Mouse (Mus musculus) liver, embryonic 14.5 days (tissue): ENCODE measurements at regions not wholly inside any gene's neighbourhood (a gene's known extent, or its start where the extent isn't known, plus 50 kb on each side); places are given as distances from the start of the nearest gene placed in this dataset.

Experiments used
- ATAC-seq: fragments of 200-750 bp; cut with Nextera tagmentation; 2 replicates; pipeline ENCODE4 v1.8.0; 2017; ENCODE audit warnings: moderate number of reproducible peaks, mild to moderate bottlenecking, moderate library complexity; ENCODE audit not compliant: insufficient read depth
- DNase-seq, 3 experiments: peaks; one replicate each; pipeline ENCODE4 v3.0.0-alpha.2; 2012 to 2013; ENCODE audit warnings: low read depth in 3 of 3, low spot score in 3 of 3
- H3K27ac ChIP-seq: fragments of 300-500 bp; sonication (generic); 2 replicates; pipeline ENCODE4 v1.5.1; 2014; ENCODE audit warnings: moderate library complexity, mild to moderate bottlenecking, control low read depth, inconsistent platforms
- H3K27me3 ChIP-seq: fragments of 300-500 bp; sonication (generic); 2 replicates; pipeline ENCODE4 v1.6.1; 2014; ENCODE audit warnings: mild to moderate bottlenecking, low read length, moderate library complexity; ENCODE audit not compliant: control insufficient read depth, insufficient read depth
- H3K36me3 ChIP-seq: fragments of 300-500 bp; sonication (generic); replicated peaks from 2 replicates; pipeline ENCODE4 v1.6.1; 2014; ENCODE audit warnings: low read depth; ENCODE audit not compliant: control insufficient read depth, insufficient read depth
- H3K4me1 ChIP-seq, 2 experiments: fragments of 200-500 bp in 1 of 2; fragments of 300-500 bp in 1 of 2; sonication (generic) in 1 of 2; replicated peaks; 2 replicates each; pipeline ENCODE4 v1.6.1; 2012 to 2014; ENCODE audit warnings: antibody characterized with exemption in 1 of 2, inconsistent platforms in 1 of 2, low read length in 1 of 2; ENCODE audit not compliant: control insufficient read depth in 2 of 2, insufficient read depth in 2 of 2
- H3K4me2 ChIP-seq: fragments of 300-500 bp; sonication (generic); 2 replicates; pipeline ENCODE4 v1.6.1; 2014; ENCODE audit warnings: low read depth, mild to moderate bottlenecking, control low read depth, moderate library complexity
- H3K4me3 ChIP-seq, 2 experiments: fragments of 200-500 bp in 1 of 2; fragments of 300-500 bp in 1 of 2; sonication (generic) in 1 of 2; 2 replicates each; pipeline ENCODE4 v1.5.1; 2012 to 2014; ENCODE audit warnings: low read depth in 2 of 2, low read length in 2 of 2, mild to moderate bottlenecking in 2 of 2, control low read depth in 1 of 2, inconsistent platforms in 1 of 2, moderate library complexity in 1 of 2; ENCODE audit not compliant: insufficient read depth in 1 of 2
- H3K9ac ChIP-seq: fragments of 300-500 bp; sonication (generic); replicated peaks from 2 replicates; pipeline ENCODE4 v1.6.1; 2014; ENCODE audit warnings: mild to moderate bottlenecking, control low read depth, moderate library complexity
- H3K9me3 ChIP-seq: fragments of 300-500 bp; sonication (generic); 2 replicates; pipeline ENCODE4 v1.6.1; 2016; ENCODE audit warnings: low read length, mixed read lengths; ENCODE audit not compliant: control insufficient read depth
- CTCF ChIP-seq: IDR thresholded peaks from 2 replicates; pipeline ENCODE4 v1.5.1; 2016; ENCODE audit warnings: antibody characterized with exemption, low read depth, control low read depth
- EP300 ChIP-seq: IDR thresholded peaks from 2 replicates; pipeline ENCODE4 v1.6.1; 2016; ENCODE audit warnings: antibody characterized with exemption, low read depth
- WGBS: fragments of 180-500 bp; shearing (Covaris S2); extraction: QIAGEN DNeasy Blood & Tissue Kit; methylation state at CpG from one replicate; pipeline ENCODE4 v1.1.7; 2014; ENCODE audit not compliant: insufficient replicate concordance; 5-methylcytosine and 5-hydroxymethylcytosine counted together

GRCm38 (mm10) chr1:92376456-92376855 is 97.2 kb downstream of the Ndufa10 start:
- no peak for DNase-seq
- WGBS = 60% methylated on average over 4 of the region's 4 CpGs
- TF ChIP-seq CTCF (no peak), EP300 (no peak)

GRCm38 (mm10) chr1:92372222-92372990 is 101.3 kb downstream of the Ndufa10 start:
- Histone ChIP-seq H3K27me3 (no peaks in the 10 kb centered on the region), H3K4me3 (no peak overlapping the region), H3K9me3 (no peaks in the 10 kb centered on the region), H3K27ac (no peak overlapping the region), H3K9ac (no peak overlapping the region), H3K4me2 (no peak overlapping the region), H3K4me1 (no peaks in the 10 kb centered on the region), H3K36me3 (no peaks in the 10 kb centered on the region)
- TF ChIP-seq CTCF (no peak), EP300 (no peak)
- WGBS = 40% methylated on average over 5 of the region's 5 CpGs
- no peak for DNase-seq
- ATAC-seq = no peak

More at GRCm38 (mm10) chr1:92376456-92376855, 97.2 kb downstream of the Ndufa10 start:
- Histone ChIP-seq H3K27ac (no peak overlapping the region), H3K36me3 (no peaks in the 10 kb centered on the region), H3K4me2 (no peak overlapping the region), H3K9me3 (no peaks in the 10 kb centered on the region), H3K4me1 (no peaks in the 10 kb centered on the region), H3K27me3 (no peaks in the 10 kb centered on the region), H3K9ac (no peak overlapping the region), H3K4me3 (no peak overlapping the region)
- no peak for ATAC-seq

- no peak overlapping the region for H3K9ac ChIP-seq
- H3K4me1 ChIP-seq = no peaks in the 10 kb centered on the region
- H3K27me3 ChIP-seq = no peaks in the 10 kb centered on the region
- H3K4me2 ChIP-seq = no peak overlapping the region
- TF ChIP-seq CTCF = no peak
- no peak for TF ChIP-seq EP300
- no peak overlapping the region for H3K4me3 ChIP-seq
- H3K27ac ChIP-seq = no peak overlapping the region
- no peaks in the 10 kb centered on the region for H3K9me3 ChIP-seq
- ATAC-seq (no peak), DNase-seq (no peak)
- WGBS = 43% methylated on average over 11 of the region's 11 CpGs
- H3K36me3 ChIP-seq = no peaks in the 10 kb centered on the region
Observed at GRCm38 (mm10) chr1:92371357-92371981, 102.2 kb downstream of the Ndufa10 start.

- Histone ChIP-seq H3K4me1 (no peaks in the 10 kb centered on the region), H3K36me3 (no peaks in the 10 kb centered on the region), H3K27me3 (no peaks in the 10 kb centered on the region), H3K4me2 (no peak overlapping the region), H3K4me3 (no peak overlapping the region), H3K27ac (no peak overlapping the region), H3K9me3 (no peaks in the 10 kb centered on the region), H3K9ac (no peak overlapping the region)
- DNase-seq (no peak), ATAC-seq (no peak)
- no peak for TF ChIP-seq EP300
- TF ChIP-seq CTCF = no peak
- WGBS = 66% methylated on average over 4 of the region's 4 CpGs
Observed at GRCm38 (mm10) chr1:92370842-92371241, 102.8 kb downstream of the Ndufa10 start.

GRCm38 (mm10) chr1:92369972-92370371 is 103.7 kb downstream of the Ndufa10 start:
- no peak for DNase-seq
- no peak for ATAC-seq
- H3K4me1 ChIP-seq = no peaks in the 10 kb centered on the region
- H3K9me3 ChIP-seq = no peaks in the 10 kb centered on the region
- 60% methylated on average over 5 of the region's 5 CpGs for WGBS
- TF ChIP-seq CTCF = no peak
- no peak for TF ChIP-seq EP300
- H3K27me3 ChIP-seq = no peaks in the 10 kb centered on the region
- no peak overlapping the region for H3K4me3 ChIP-seq
- H3K36me3 ChIP-seq = no peaks in the 10 kb centered on the region
- H3K27ac ChIP-seq = no peak overlapping the region
- H3K4me2 ChIP-seq = no peak overlapping the region
- H3K9ac ChIP-seq = no peak overlapping the region
